Mouse (Mus musculus): ENCODE results near the gene Chst15.

DNA sequence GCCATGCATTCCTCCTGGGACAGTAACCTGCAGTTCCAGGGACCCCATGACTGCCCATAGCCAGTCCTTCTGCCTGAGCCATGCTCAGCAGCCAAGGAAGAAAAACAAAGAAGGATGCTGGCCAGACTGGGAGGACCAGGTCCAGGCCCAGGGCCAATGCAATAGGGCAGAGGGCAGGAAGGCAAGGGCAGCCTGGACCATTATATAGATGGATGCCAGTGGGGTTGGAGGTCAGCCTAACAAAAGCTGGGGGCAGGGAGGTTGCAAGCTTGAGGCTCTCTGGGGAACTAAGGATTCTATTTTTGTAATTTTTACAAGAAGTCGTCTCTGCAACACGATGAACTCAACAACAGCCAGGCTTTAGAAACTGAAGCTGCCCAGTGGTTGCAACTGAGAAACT is 84.1 kb downstream of the Chst15 start:
- no peak for TF ChIP-seq CTCF (IDR thresholded peaks at IDR 0.05)
- TF ChIP-seq EP300 (IDR thresholded peaks at IDR 0.05) = no peak
